Mouse (Mus musculus): ENCODE results near the gene Plek2. TPM values are rescaled to one million over a fixed set of nuclear protein-coding genes. Genes with fewer than 3 reads are reported as not detected.

The Plek2 gene
- total RNA-seq, 2 experiments from 2014 or later = 0.21 TPM; not detected in 1

Other genes with a start within 250 kb of the Plek2 start
- 1 to 10 TPM in 1 of 2 experiments, under 1 TPM in 1; 0.69 to 2.2 TPM for gene Fam71d, start 215.4 kb downstream of the Plek2 start, total RNA-seq (2021)
- 10 to 100 TPM; 22.4 to 28.3 TPM for gene Mpp5, start 158.1 kb downstream of the Plek2 start, total RNA-seq (2021)
- 100 to 1,000 TPM; 295 to 301 TPM for gene Atp6v1d, start 45.3 kb downstream of the Plek2 start, total RNA-seq (2021)
- gene Eif2s1, start 45.1 kb downstream of the Plek2 start, total RNA-seq (2021) = 10 to 100 TPM; 48.4 to 63.7 TPM
- 10 to 100 TPM; 37.8 to 39.4 TPM for gene Tmem229b, start 100.7 kb upstream of the Plek2 start, total RNA-seq (2021)
- gene Plekhh1, start 122.2 kb upstream of the Plek2 start, total RNA-seq (2021) = 10 to 100 TPM in 1 of 2 experiments, 1 to 10 TPM in 1; 9.3 to 12.5 TPM
- 10 to 100 TPM in 1 of 2 experiments, 1 to 10 TPM in 1; 9.5 to 11.8 TPM for gene Pigh, start 182.7 kb upstream of the Plek2 start, total RNA-seq (2021)
- gene Arg2, start 223.8 kb upstream of the Plek2 start, total RNA-seq (2021) = 1 to 10 TPM; 3.2 to 4.0 TPM